In the genomic region with DNA sequence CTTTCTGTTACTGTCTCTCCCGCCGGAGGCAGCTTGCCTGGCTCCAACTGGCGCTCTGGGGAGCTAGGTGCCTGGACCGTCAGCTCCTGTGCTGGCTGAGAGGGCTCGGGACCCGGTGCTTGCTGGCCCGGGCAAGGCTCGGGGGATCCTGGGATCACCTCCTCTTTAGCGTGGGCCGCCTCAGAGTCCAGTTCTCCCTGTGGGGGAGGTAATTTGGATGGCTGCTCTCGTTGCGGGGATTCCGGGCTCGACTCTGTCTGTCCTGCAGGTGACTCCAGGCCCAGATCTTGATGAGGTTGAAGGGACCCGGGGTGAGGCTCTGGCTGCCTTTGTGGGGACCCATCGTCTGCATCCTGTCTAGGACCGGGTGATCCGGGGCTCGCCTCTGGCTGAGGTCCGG, we compare ENCODE assay signal across 8 mouse cellular contexts. TPM values are rescaled to one million over a fixed set of nuclear protein-coding genes. Genes with fewer than 3 reads are reported as not detected.
A peak's percentile ranks its signal among the peaks of the same experiment; 100 is the strongest.
DNase-seq lines count a peak whose midpoint lies in the region; ATAC-seq and TF ChIP-seq lines count a peak whose summit lies in the region.

No protein-coding gene starts in this region.

- H3K4me1 ChIP-seq in lung, embryonic 14.5 days (ENCODE audit: insufficient read depth): peaks cover 10% of the 10 kb centered on the region

- no peaks in the 10 kb centered on the region for H3K9me3 ChIP-seq in lung, embryonic 14.5 days (ENCODE audit: low read depth, low read length)

- peak overlapping the region; percentile 79 for H3K4me2 ChIP-seq in lung, embryonic 14.5 days

- peaks cover 22% of the 10 kb centered on the region for H3K36me3 ChIP-seq in lung, embryonic 14.5 days (ENCODE audit: insufficient read depth)

- in situ Hi-C loops in Patski (cut with MboI; ENCODE audit: low pct_unique_long_range_greater_than_20kb): no loop called here

- POLR2A ChIA-PET in Patski (lab: Charles Lee): interaction anchor here (1.0 to 1.4 kb wide), 3 partner anchors 24 to 54 kb away, joined by 3 to 7 read pairs (median 3); partner anchors contain the start of gene Prpf19

- no peak overlapping the region for H3K27ac ChIP-seq in lung, embryonic 14.5 days (ENCODE audit: low read depth)

- H3K27me3 ChIP-seq in lung, embryonic 14.5 days (ENCODE audit: insufficient read depth, low read length): no peaks in the 10 kb centered on the region; the same call in 1 of the 2 replicates
- H3K27me3 ChIP-seq in Patski: no peaks in the 10 kb centered on the region

- peak overlapping the region; percentile 81 for H3K9ac ChIP-seq in lung, embryonic 14.5 days

- DNase-seq in lung, embryonic 14.5 days: no peak
- DNase-seq in lung, postnatal 14 days: no peak
- no peak for DNase-seq in Patski (ENCODE audit: low read depth, low spot score)
- DNase-seq in kidney, postnatal 10 days: peak; percentile 26
- DNase-seq in neural tube, embryonic 10.5 days (ENCODE audit: extremely low spot score, low spot score): peak; percentile 21
- no peak for DNase-seq in gastrocnemius, postnatal 14 days
- no peak for DNase-seq in embryo, embryonic 9.5 days (ENCODE audit: extremely low spot score)

- 0 out of 2 replicates have a peak, but pooled peaks have one; percentile 0 for ATAC-seq in lung, embryonic 14.5 days (ENCODE audit: insufficient read depth)
- ATAC-seq in Patski: peak; percentile 2
- peak; percentile 14 for ATAC-seq in erythroblast, adult 5-6 weeks (replicated peaks; ENCODE audit: low FRiP score, poor library complexity, severe bottlenecking)

- H3K4me3 ChIP-seq in lung, embryonic 14.5 days (ENCODE audit: low read depth, low read length): peak overlapping the region; percentile 60

- CTCF ChIA-PET in Patski (lab: Charles Lee): interaction anchor here (1.2 to 1.5 kb wide), 2 partner anchors 29 to 34 kb away, joined by 3 to 5 read pairs; no protein-coding TSS in a partner anchor

- TF ChIP-seq CTCF in lung, embryonic 14.5 days (IDR thresholded peaks at IDR 0.05; ENCODE audit: low read depth): no peak
- no peak for TF ChIP-seq CTCF in Patski (IDR thresholded peaks at IDR 0.05)

- under 1% methylated on average over 20 of the region's 20 CpGs for WGBS in lung, embryonic 14.5 days

- intact Hi-C loops in gastrocnemius, postnatal 14 days (cut with DNase I; ENCODE audit: low total_unique reads): no loop called here

RNA-seq across cellular contexts. Expression of gene Ccdc86, which starts 0.7 kb away (rescaled TPM):
- 28.5 and 32.7 TPM in 2 replicates for polyA plus RNA-seq in lung, embryonic 14.5 days (2014; fragmentation: Nextera tagmentation; extraction: Ambion mirVana)
- polyA plus RNA-seq in Patski (2021): 21.1 TPM
- 3.1 and 9.6 TPM in 2 replicates for total RNA-seq in erythroblast, adult 5-6 weeks (2015; ENCODE audit: low replicate concordance)
- 0.28 and 1.5 TPM in 2 replicates for total RNA-seq in erythroblast, adult 5-6 weeks (2017; ENCODE audit: low replicate concordance)
- 10 to 100 TPM; 17.7 to 25.7 TPM for total RNA-seq in gastrocnemius, postnatal 14 days (2021)

RNA-seq across cellular contexts. Expression of gene Ptgdr2, which starts 11.5 kb away (rescaled TPM):
- polyA plus RNA-seq in lung, embryonic 14.5 days (2014; fragmentation: Nextera tagmentation; extraction: Ambion mirVana): not detected in 2 replicates
- polyA plus RNA-seq in Patski (2021): 0.21 TPM
- total RNA-seq in erythroblast, adult 5-6 weeks (2015; ENCODE audit: low replicate concordance): not detected in 2 replicates
- total RNA-seq in erythroblast, adult 5-6 weeks (2017; ENCODE audit: low replicate concordance): not detected in 2 replicates
- under 1 TPM in 1 of 2 experiments, not detected in 1; 0.08 TPM for total RNA-seq in gastrocnemius, postnatal 14 days (2021)

RNA-seq across cellular contexts. Expression of gene Ms4a10, which starts 26.1 kb away (rescaled TPM):
- polyA plus RNA-seq in lung, embryonic 14.5 days (2014; fragmentation: Nextera tagmentation; extraction: Ambion mirVana): not detected in 2 replicates
- polyA plus RNA-seq in Patski (2021): not detected
- not detected in 2 replicates for total RNA-seq in erythroblast, adult 5-6 weeks (2015; ENCODE audit: low replicate concordance)
- total RNA-seq in erythroblast, adult 5-6 weeks (2017; ENCODE audit: low replicate concordance): not detected in 2 replicates
- total RNA-seq in gastrocnemius, postnatal 14 days (2021): not detected

RNA-seq across cellular contexts. Expression of gene Zp1, which starts 28.0 kb away (rescaled TPM):
- polyA plus RNA-seq in lung, embryonic 14.5 days (2014; fragmentation: Nextera tagmentation; extraction: Ambion mirVana): not detected in 2 replicates
- 0.17 TPM for polyA plus RNA-seq in Patski (2021)
- total RNA-seq in erythroblast, adult 5-6 weeks (2015; ENCODE audit: low replicate concordance): not detected in 2 replicates
- not detected in 2 replicates for total RNA-seq in erythroblast, adult 5-6 weeks (2017; ENCODE audit: low replicate concordance)
- total RNA-seq in gastrocnemius, postnatal 14 days (2021): under 1 TPM in 1 of 2 experiments, not detected in 1; 0.51 TPM

RNA-seq across cellular contexts. Expression of gene Ms4a15, which starts 44.6 kb away (rescaled TPM):
- not detected in 2 replicates for polyA plus RNA-seq in lung, embryonic 14.5 days (2014; fragmentation: Nextera tagmentation; extraction: Ambion mirVana)
- polyA plus RNA-seq in Patski (2021): not detected
- not detected in 2 replicates for total RNA-seq in erythroblast, adult 5-6 weeks (2015; ENCODE audit: low replicate concordance)
- 1.5 TPM in 1 of 2 replicates, not detected in the other for total RNA-seq in erythroblast, adult 5-6 weeks (2017; ENCODE audit: low replicate concordance)
- total RNA-seq in gastrocnemius, postnatal 14 days (2021): not detected

Comparison
In these comparisons a context has a peak if more than half of its experiments do, and no peak if none do; other contexts are left out.
1. DNase-seq: peak in kidney, postnatal 10 days (single experiment) and neural tube, embryonic 10.5 days (single experiment); none in lung, embryonic 14.5 days (single experiment), lung, postnatal 14 days (single experiment), Patski (single experiment), gastrocnemius, postnatal 14 days (single experiment) and embryo, embryonic 9.5 days (single experiment).
2. Peak in every context shown above with its lines, with median percentiles within 50 percentile points of each other: ATAC-seq.